In genomic region chr9:29104442-29104841, GRCm38 (mm10) we compare ENCODE assay signal across 19 mouse cellular contexts.
"Had no signal": no experiment of that assay in that cellular context is flagged by ENCODE, and none has a peak within 500 bp of the region (broad histone marks: within the 10 kb centered on the region; RNA-seq: fewer than 3 reads in every experiment).

No protein-coding gene starts in this region.

- H3K36me3 ChIP-seq: heart, embryonic 10.5 days; heart, embryonic 12.5 days; hindbrain, embryonic 10.5 days; hindbrain, embryonic 12.5 days; intestine, embryonic 15.5 days; limb, embryonic 13.5 days; limb, embryonic 15.5 days; liver, embryonic 13.5 days; liver, embryonic 15.5 days had no signal

- H3K4me1 ChIP-seq: heart, embryonic 10.5 days; heart, embryonic 12.5 days; hindbrain, embryonic 10.5 days; hindbrain, embryonic 12.5 days; intestine, embryonic 15.5 days; limb, embryonic 13.5 days; limb, embryonic 15.5 days; liver, embryonic 13.5 days; liver, embryonic 15.5 days had no signal

- H3K4me3 ChIP-seq: gastrocnemius, adult 2 months; heart, embryonic 10.5 days; heart, embryonic 12.5 days; hindbrain, embryonic 10.5 days; hindbrain, embryonic 12.5 days; intestine, embryonic 15.5 days; limb, embryonic 13.5 days; limb, embryonic 15.5 days; liver, embryonic 13.5 days; liver, embryonic 15.5 days had no signal

- H3K27ac ChIP-seq: gastrocnemius, adult 2 months; heart, embryonic 10.5 days; hindbrain, embryonic 10.5 days; hindbrain, embryonic 12.5 days; hindbrain, embryonic 14.5 days; intestine, embryonic 15.5 days; limb, embryonic 13.5 days; limb, embryonic 15.5 days; liver, embryonic 13.5 days; liver, embryonic 15.5 days had no signal

- H3K27me3 ChIP-seq: heart, embryonic 12.5 days; hindbrain, embryonic 12.5 days; intestine, embryonic 15.5 days; limb, embryonic 13.5 days; limb, embryonic 15.5 days; liver, embryonic 13.5 days; liver, embryonic 15.5 days had no signal

- DNase-seq: gastrocnemius, adult 2 months; gastrocnemius, postnatal 10 days; gastrocnemius, postnatal 25 days; kidney, adult 18-20 months; kidney, adult 8-10 months; kidney, postnatal 10 days; kidney, postnatal 25 days; liver, embryonic 13.5 days had no signal

- H3K9me3 ChIP-seq: heart, embryonic 10.5 days; heart, embryonic 12.5 days; hindbrain, embryonic 10.5 days; hindbrain, embryonic 12.5 days; intestine, embryonic 15.5 days; limb, embryonic 13.5 days; limb, embryonic 15.5 days; liver, embryonic 13.5 days; liver, embryonic 15.5 days had no signal

- ATAC-seq: inflammation-experienced regulatory T-cells, adult 6 months; intestine, embryonic 15.5 days; intestine, postnatal 0 days had no signal

- H3K4me2 ChIP-seq: heart, embryonic 12.5 days; hindbrain, embryonic 12.5 days; hindbrain, embryonic 14.5 days; intestine, embryonic 15.5 days; limb, embryonic 13.5 days; limb, embryonic 15.5 days; liver, embryonic 13.5 days; liver, embryonic 15.5 days had no signal

- H3K9ac ChIP-seq: heart, embryonic 12.5 days; hindbrain, embryonic 12.5 days; hindbrain, embryonic 14.5 days; intestine, embryonic 15.5 days; limb, embryonic 13.5 days; limb, embryonic 15.5 days; liver, embryonic 13.5 days; liver, embryonic 15.5 days had no signal
